Mouse (Mus musculus): ENCODE measurements around the gene Shd. TPM values are rescaled to one million over a fixed set of nuclear protein-coding genes. Genes with fewer than 3 reads are reported as not detected.

Gene Shd
- total and polyA plus RNA-seq, 2 experiments from 2014 or later: 152 to 233 TPM

DNA sequence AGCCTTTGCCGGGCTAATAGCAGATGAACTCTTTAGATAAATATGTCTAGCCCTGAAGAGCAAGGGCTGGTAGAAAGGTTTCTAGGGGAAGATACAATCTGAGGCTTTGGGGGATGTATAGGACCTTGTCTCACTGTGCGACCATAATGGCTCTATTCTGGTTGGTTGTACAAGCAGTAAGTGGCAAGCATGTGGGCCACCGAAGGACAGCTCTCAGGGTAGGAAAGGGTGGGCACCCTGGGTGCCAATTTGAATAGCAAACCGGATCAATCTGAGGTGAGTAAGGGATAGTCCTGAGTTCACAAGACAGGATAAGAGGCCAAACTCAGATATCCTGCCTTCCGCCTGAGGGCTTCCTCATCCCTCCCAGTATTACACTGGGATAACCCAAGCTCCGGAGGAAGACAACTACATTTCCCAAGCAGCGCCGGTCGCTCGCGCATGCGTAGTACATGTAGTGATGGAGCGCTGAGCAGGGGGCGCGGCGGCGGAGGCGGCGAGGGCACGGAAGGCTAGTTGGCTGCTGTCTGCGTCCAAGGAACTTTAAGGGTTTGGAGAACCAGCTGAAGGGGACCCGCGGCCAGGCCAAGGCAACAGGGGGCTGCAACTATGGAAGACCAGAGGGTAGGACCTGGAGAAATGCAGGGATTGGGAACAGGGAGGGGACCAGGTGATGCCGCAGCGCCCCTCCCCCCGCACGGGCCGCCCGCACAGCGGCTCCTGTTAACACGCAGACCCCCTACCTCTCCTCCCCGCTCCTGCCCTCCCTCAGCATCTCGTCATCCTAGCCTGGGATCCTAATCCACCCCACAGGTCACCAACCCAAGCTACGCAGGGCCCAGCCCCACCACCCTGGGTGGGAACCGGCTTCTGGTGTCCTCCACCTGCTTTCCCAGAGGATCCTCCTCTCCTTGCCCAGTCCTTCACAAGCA lies 16.0 kb downstream of the Shd start, which contains the start of gene Fsd1:
TSS of gene Fsd1 (plus strand) at position 480 of the 932 bp plus-strand sequence.
- WGBS: 9% methylated on average over 33 of the region's 35 CpGs

GRCm38 (mm10) chr17:55990278-55990898 lies 20.1 kb downstream of the Shd start:
- 90% methylated on average over 8 of the region's 8 CpGs for WGBS
- no peaks in the 10 kb centered on the region for H3K9me3 ChIP-seq (ENCODE audit: low read length)
- H3K36me3 ChIP-seq (ENCODE audit: insufficient read depth, low read length): peaks cover 4% of the 10 kb centered on the region; the same call in 1 of the 2 replicates

More for the DNA sequence above, 16.0 kb downstream of the Shd start, which contains the start of gene Fsd1:
- ATAC-seq (peak; percentile 85), DNase-seq (ENCODE audit: low spot score) (peak; percentile 90)
- H3K27me3 ChIP-seq (ENCODE audit: insufficient read depth, low read length): no peaks in the 10 kb centered on the region
- H3K4me2 ChIP-seq (ENCODE audit: low read depth, low read length): peak within 1 kb of the TSS; percentile 76
- peak; percentile 26; the same call in 1 of the 2 replicates for TF ChIP-seq CTCF (IDR thresholded peaks at IDR 0.05; ENCODE audit: low read depth)
- peak within 1 kb of the TSS; percentile 66 for H3K4me3 ChIP-seq (ENCODE audit: low read length)
- H3K4me1 ChIP-seq (ENCODE audit: insufficient read depth, low read length): peaks cover 11% of the 10 kb centered on the region
- peaks cover 3% of the 10 kb centered on the region; the same call in 1 of the 2 replicates for H3K36me3 ChIP-seq (ENCODE audit: insufficient read depth, low read length)
- no peaks in the 10 kb centered on the region for H3K9me3 ChIP-seq (ENCODE audit: low read length)
- H3K9ac ChIP-seq (replicated peaks; ENCODE audit: low read length): peak within 1 kb of the TSS; percentile 71
- peak within 1 kb of the TSS; percentile 74; the same call in 1 of the 2 replicates for H3K27ac ChIP-seq

DNA sequence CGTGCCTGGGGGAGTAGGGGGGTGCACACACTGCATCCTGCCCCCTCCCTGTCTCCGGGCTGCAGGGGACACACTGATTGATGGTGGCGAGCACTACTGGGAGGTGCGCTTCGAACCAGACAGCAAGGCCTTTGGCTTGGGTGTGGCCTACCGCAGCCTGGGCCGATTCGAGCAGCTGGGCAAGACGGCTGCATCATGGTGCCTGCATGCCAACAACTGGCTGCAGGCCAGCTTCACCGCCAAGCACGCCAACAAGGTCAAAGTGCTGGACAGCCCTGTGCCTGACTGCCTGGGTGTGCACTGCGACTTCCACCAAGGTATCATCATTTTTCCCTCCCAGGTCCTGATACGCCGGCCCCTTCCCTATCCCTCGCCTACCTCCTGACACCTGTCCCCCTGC lies 25.7 kb downstream of the Shd start:
- no peak for TF ChIP-seq CTCF (IDR thresholded peaks at IDR 0.05; ENCODE audit: low read depth)
- DNase-seq (ENCODE audit: low spot score): no peak
- WGBS: 79% methylated on average over 15 of the region's 15 CpGs
- 0 out of 2 replicates have a peak, but pooled peaks cover 5% of the 10 kb centered on the region for H3K27me3 ChIP-seq (ENCODE audit: insufficient read depth, low read length)
- no peak overlapping the region for H3K27ac ChIP-seq
- H3K4me2 ChIP-seq (ENCODE audit: low read depth, low read length): no peak overlapping the region
- no peak overlapping the region for H3K4me3 ChIP-seq (ENCODE audit: low read length)
- H3K9ac ChIP-seq (replicated peaks; ENCODE audit: low read length): no peak overlapping the region
- no peaks in the 10 kb centered on the region for H3K9me3 ChIP-seq (ENCODE audit: low read length)
- no peak for ATAC-seq
- peaks cover 6% of the 10 kb centered on the region for H3K36me3 ChIP-seq (ENCODE audit: insufficient read depth, low read length)
- no peaks in the 10 kb centered on the region for H3K4me1 ChIP-seq (ENCODE audit: insufficient read depth, low read length)

More at GRCm38 (mm10) chr17:55990278-55990898, 20.1 kb downstream of the Shd start:
- Histone ChIP-seq H3K9ac (replicated peaks; ENCODE audit: low read length) (no peak overlapping the region), H3K4me2 (ENCODE audit: low read depth, low read length) (no peak overlapping the region), H3K4me1 (ENCODE audit: insufficient read depth, low read length) (peaks cover 11% of the 10 kb centered on the region), H3K4me3 (ENCODE audit: low read length) (no peak overlapping the region), H3K27ac (no peak overlapping the region), H3K27me3 (ENCODE audit: insufficient read depth, low read length) (no peaks in the 10 kb centered on the region)
- DNase-seq (ENCODE audit: low spot score) (no peak), ATAC-seq (no peak)
- no peak for TF ChIP-seq CTCF (IDR thresholded peaks at IDR 0.05; ENCODE audit: low read depth)

DNA sequence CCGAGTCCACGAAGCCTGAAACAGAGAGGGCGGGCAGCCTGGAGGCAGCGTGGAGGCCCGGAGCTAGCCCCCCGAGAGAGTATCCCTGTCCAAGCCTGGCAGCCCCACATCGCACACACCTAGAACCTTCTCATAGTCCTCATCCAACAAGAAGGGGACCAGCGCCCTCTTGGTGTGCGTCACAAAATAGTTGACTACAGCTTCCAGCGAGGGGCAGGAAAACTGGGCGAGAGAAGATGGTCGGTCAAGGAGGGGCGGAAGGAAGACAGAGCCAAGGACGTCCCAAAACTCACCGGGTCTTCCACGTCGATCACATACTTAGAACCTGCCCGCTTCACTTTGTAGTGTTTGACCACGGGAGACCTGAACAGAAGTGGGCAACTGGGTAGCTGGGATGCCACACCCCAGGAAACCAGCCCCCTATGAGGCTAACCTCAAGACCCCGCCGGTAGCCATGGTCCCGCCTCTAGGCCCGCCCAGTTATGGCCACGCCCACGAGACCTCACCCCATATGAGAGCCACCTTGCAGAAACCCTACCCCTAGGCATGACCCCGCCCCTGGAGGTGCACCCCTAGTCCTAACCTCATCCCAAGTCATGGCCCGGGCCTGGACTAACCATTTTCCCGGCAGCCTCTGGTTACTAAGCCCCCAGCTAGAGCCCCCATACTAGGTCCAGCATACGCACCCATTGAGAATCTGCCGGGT lies 29.7 kb downstream of the Shd start:
- TF ChIP-seq CTCF (IDR thresholded peaks at IDR 0.05; ENCODE audit: low read depth): no peak; the same call in 1 of the 2 replicates
- no peak overlapping the region for H3K4me3 ChIP-seq (ENCODE audit: low read length)
- 12% methylated on average over 30 of the region's 30 CpGs for WGBS
- H3K36me3 ChIP-seq (ENCODE audit: insufficient read depth, low read length): peaks cover 3% of the 10 kb centered on the region; the same call in 1 of the 2 replicates
- ATAC-seq: peak; percentile 25; the same call in 1 of the 2 replicates
- DNase-seq (ENCODE audit: low spot score): no peak
- H3K9ac ChIP-seq (replicated peaks; ENCODE audit: low read length): no peak overlapping the region
- no peaks in the 10 kb centered on the region for H3K9me3 ChIP-seq (ENCODE audit: low read length)
- 0 out of 2 replicates have a peak, but pooled peaks cover 5% of the 10 kb centered on the region for H3K27me3 ChIP-seq (ENCODE audit: insufficient read depth, low read length)
- peak overlapping the region; percentile 19; the same call in 1 of the 2 replicates for H3K4me2 ChIP-seq (ENCODE audit: low read depth, low read length)
- no peaks in the 10 kb centered on the region for H3K4me1 ChIP-seq (ENCODE audit: insufficient read depth, low read length)
- no peak overlapping the region for H3K27ac ChIP-seq

GRCm38 (mm10) chr17:56003000-56003399 lies 32.7 kb downstream of the Shd start:
- no peak overlapping the region for H3K9ac ChIP-seq (replicated peaks; ENCODE audit: low read length)
- H3K4me1 ChIP-seq (ENCODE audit: insufficient read depth, low read length): no peaks in the 10 kb centered on the region
- 0 out of 2 replicates have a peak, but pooled peaks cover 5% of the 10 kb centered on the region for H3K27me3 ChIP-seq (ENCODE audit: insufficient read depth, low read length)
- TF ChIP-seq CTCF (IDR thresholded peaks at IDR 0.05; ENCODE audit: low read depth): no peak
- WGBS: 76% methylated on average over 3 of the region's 3 CpGs
- no peak overlapping the region for H3K27ac ChIP-seq
- H3K4me3 ChIP-seq (ENCODE audit: low read length): no peak overlapping the region
- H3K9me3 ChIP-seq (ENCODE audit: low read length): no peaks in the 10 kb centered on the region
- no peak for ATAC-seq
- no peaks in the 10 kb centered on the region for H3K36me3 ChIP-seq (ENCODE audit: insufficient read depth, low read length)
- DNase-seq (ENCODE audit: low spot score): no peak
- H3K4me2 ChIP-seq (ENCODE audit: low read depth, low read length): no peak overlapping the region

All from hindbrain, postnatal 0 days (tissue).